Mouse (Mus musculus) thymus, adult 2 months (tissue): ENCODE results near the gene Ube3b.

Experiments used
- CTCF ChIP-seq: fragments of 200-500 bp; IDR thresholded peaks from 2 replicates; pipeline ENCODE4 v1.5.1; 2012; ENCODE audit warnings: mild to moderate bottlenecking, control low read depth, low read length, moderate library complexity, borderline replicate concordance; ENCODE audit not compliant: control insufficient read depth, poor library complexity, insufficient read depth; ENCODE audit errors: extremely low read depth
- POLR2A ChIP-seq: fragments of 200-500 bp; IDR thresholded peaks from 2 replicates; pipeline ENCODE4 v1.6.1; 2012; ENCODE audit warnings: mild to moderate bottlenecking, low read length, control low read depth, moderate library complexity; ENCODE audit not compliant: control insufficient read depth, poor library complexity, insufficient read depth; ENCODE audit errors: extremely low read depth

DNA sequence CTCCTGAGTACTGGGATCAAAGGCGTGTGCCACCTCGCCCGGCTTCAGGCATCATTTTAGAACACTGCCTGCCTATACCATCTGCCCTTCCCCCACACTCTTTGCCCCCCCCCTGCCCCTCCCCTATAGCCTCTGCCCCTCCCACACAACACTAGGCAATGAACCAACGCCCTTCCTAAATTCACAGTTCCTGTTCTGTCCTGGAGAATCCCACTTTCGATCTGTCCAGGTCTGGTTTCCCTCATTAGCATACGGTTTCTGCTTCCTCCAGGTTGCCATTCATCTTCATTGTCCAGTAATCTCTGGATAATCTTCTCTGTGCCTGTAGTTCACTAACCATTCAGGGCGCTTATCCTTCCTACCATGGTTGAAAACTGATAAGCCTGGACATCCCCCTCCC lies 36.8 kb upstream of the Ube3b start:
- TF ChIP-seq CTCF (no peak), POLR2A (no peak)
